Mouse (Mus musculus) forebrain, postnatal 0 days (tissue): ENCODE data around the gene Dpp4. TPM values are rescaled to one million over a fixed set of nuclear protein-coding genes. Genes with fewer than 3 reads are reported as not detected.

ENCODE experiments used
- ATAC-seq: fragments of 200-750 bp; cut with Nextera tagmentation; 2 replicates; pipeline ENCODE4 v1.8.0; 2017; ENCODE audit warnings: mild to moderate bottlenecking, moderate library complexity
- DNase-seq: peaks from one replicate; pipeline ENCODE4 v3.0.0-alpha.2; 2015
- H3K27ac ChIP-seq: fragments of 300-500 bp; sonication (generic); 2 replicates; pipeline ENCODE4 v1.5.1; 2014; ENCODE audit warnings: low read depth, mild to moderate bottlenecking, antibody characterized with exemption, low read length, moderate library complexity, mixed read lengths
- H3K27me3 ChIP-seq: fragments of 300-500 bp; sonication (generic); 2 replicates; pipeline ENCODE4 v1.6.1; 2014; ENCODE audit warnings: mild to moderate bottlenecking, low read length, mixed read lengths; ENCODE audit not compliant: insufficient read depth
- H3K36me3 ChIP-seq: fragments of 300-500 bp; sonication (generic); 2 replicates; pipeline ENCODE4 v1.6.1; 2014; ENCODE audit warnings: mild to moderate bottlenecking, moderate library complexity; ENCODE audit not compliant: insufficient read depth
- H3K4me1 ChIP-seq: fragments of 300-500 bp; sonication (generic); 2 replicates; pipeline ENCODE4 v1.6.1; 2014; ENCODE audit warnings: antibody characterized with exemption; ENCODE audit not compliant: insufficient read depth
- H3K4me2 ChIP-seq: fragments of 300-500 bp; sonication (generic); 2 replicates; pipeline ENCODE4 v1.6.1; 2014; ENCODE audit warnings: low read depth, mild to moderate bottlenecking, moderate library complexity
- H3K4me3 ChIP-seq: fragments of 300-500 bp; sonication (generic); 2 replicates; pipeline ENCODE4 v1.5.1; 2014; ENCODE audit warnings: low read depth, low read length, mixed read lengths
- H3K9ac ChIP-seq: fragments of 300-500 bp; sonication (generic); 2 replicates; pipeline ENCODE4 v1.6.1; 2014; ENCODE audit warnings: mild to moderate bottlenecking
- H3K9me3 ChIP-seq: fragments of 300-500 bp; sonication (generic); 2 replicates; pipeline ENCODE4 v1.6.1; 2016; ENCODE audit warnings: low read length
- CTCF ChIP-seq: sonication (generic); IDR thresholded peaks from 2 replicates; pipeline ENCODE4 v1.5.1; 2016; ENCODE audit warnings: antibody characterized with exemption, control low read depth, low read depth
- WGBS: fragments of 180-500 bp; shearing (Covaris S2); extraction: QIAGEN DNeasy Blood & Tissue Kit; methylation state at CpG from one replicate; pipeline ENCODE4 v1.1.7; 2014; 5-methylcytosine and 5-hydroxymethylcytosine counted together
- polyA plus RNA-seq: library from polyadenylated mRNA; unstranded; fragments of >200 nt; fragmentation: Nextera tagmentation; extraction: Ambion mirVana; gene quantifications from 2 replicates; pipeline ENCODE4 v1.2.1, GENCODE M21; 2015
- total RNA-seq: library from RNA; depleted of rRNA; stranded (reverse); fragments of >200 nt; gene quantifications from 2 replicates; pipeline ENCODE4 v1.2.3, GENCODE M21; 2014

Dpp4 gene
- total and polyA plus RNA-seq, 2 experiments from 2014 or later = 1.8 to 1.9 TPM

DNA sequence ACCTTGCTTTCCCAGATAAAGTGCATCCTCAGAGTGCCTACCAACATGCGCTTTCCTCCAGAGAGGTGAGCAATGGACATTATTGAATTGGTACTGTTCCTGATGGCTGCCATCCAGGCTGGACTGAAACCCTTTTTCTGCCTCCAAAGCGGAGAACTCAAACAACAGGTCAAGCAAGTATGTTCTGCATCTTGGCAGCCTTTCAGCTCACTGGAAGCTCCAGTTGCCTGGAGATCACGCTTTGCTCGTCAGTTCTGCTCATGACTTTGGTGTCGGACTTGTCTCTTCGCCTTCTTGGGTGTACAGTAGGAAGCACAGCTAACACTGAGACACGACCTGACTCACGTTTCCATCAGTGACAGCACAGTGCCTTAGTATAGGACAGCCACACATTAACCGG lies 49.8 kb downstream of the Dpp4 start:
- Histone ChIP-seq H3K27ac (no peak overlapping the region; the same call in 1 of the 2 replicates), H3K9ac (no peak overlapping the region), H3K4me2 (no peak overlapping the region), H3K4me3 (no peak overlapping the region), H3K27me3 (no peaks in the 10 kb centered on the region), H3K4me1 (no peaks in the 10 kb centered on the region), H3K36me3 (no peaks in the 10 kb centered on the region), H3K9me3 (no peaks in the 10 kb centered on the region)
- no peak for DNase-seq
- ATAC-seq = no peak
- no peak for TF ChIP-seq CTCF
- 74% methylated on average over 9 of the region's 9 CpGs for WGBS

DNA sequence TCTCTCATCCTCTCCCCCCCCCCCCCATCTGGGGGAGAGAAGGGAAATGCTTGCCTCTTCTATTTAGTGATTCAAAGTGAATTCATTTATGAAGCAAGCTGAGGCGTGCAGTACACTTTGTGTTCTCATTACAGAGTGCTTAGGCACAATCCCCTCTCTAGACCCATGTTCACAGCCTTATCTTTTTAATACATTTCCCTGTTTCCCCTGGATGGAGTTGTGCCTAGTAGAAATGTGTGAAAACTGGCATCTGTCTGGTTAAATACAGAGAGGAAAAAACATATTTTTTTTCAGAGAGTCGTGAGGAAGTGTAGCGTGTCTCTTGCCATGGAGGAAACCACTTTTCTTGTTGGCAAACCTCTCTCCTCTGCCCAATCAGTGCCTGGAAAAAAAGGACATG lies 50.5 kb downstream of the Dpp4 start:
- 55% methylated on average over 3 of the region's 3 CpGs for WGBS
- no peak overlapping the region for H3K9ac ChIP-seq
- ATAC-seq = peak; percentile 81

DNA sequence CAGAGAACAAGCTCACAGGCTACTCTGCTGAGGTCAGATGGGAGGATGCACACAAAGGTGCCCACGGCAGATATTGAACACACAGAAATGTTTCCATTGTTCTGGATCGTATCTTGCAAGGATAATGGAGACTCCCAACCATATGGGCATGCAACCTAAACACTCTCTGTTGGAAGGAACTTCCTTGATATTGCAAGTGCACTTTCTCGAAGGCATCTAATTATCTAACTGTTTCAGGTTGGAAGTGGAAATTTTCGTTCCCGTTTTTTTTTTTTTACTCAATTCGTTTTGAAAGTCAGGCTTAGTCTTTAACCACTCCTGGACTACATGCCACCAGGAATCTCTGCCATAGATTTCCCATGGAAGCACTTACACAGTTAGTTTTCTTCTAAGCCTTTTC lies 51.2 kb downstream of the Dpp4 start:
- Histone ChIP-seq H3K36me3 (no peaks in the 10 kb centered on the region), H3K27ac (no peak overlapping the region), H3K27me3 (no peaks in the 10 kb centered on the region), H3K4me1 (no peaks in the 10 kb centered on the region), H3K9ac (no peak overlapping the region), H3K4me2 (no peak overlapping the region), H3K4me3 (no peak overlapping the region), H3K9me3 (no peaks in the 10 kb centered on the region)
- DNase-seq = no peak
- TF ChIP-seq CTCF = no peak
- no peak for ATAC-seq
- 74% methylated on average over 6 of the region's 6 CpGs for WGBS

More for the DNA sequence above, 50.5 kb downstream of the Dpp4 start:
- Histone ChIP-seq H3K9me3 (no peaks in the 10 kb centered on the region), H3K36me3 (no peaks in the 10 kb centered on the region), H3K4me3 (no peak overlapping the region), H3K4me1 (no peaks in the 10 kb centered on the region), H3K27me3 (no peaks in the 10 kb centered on the region), H3K4me2 (no peak overlapping the region), H3K27ac (no peak overlapping the region; the same call in 1 of the 2 replicates)
- no peak for TF ChIP-seq CTCF
- peak; percentile 56 for DNase-seq

DNA sequence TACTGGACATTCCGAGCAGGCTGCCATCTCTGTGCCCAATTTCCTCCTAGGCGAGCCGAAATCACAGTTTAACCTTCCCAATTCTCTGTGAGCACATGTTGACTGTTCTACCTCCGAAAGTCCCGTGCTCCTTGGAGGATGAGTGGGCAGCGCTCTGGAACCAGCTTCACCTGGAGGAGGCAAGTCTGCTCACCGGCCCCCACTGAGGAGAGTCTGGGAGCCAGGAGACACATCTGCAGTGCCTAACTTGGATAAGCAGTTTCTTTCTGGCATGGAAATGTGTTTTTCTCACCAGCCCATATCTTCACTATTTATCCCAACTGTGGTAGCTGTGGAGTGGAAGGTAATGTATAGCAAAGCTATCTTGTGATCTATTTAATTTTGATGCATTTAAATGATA lies 54.8 kb downstream of the Dpp4 start:
- Histone ChIP-seq H3K4me2 (no peak overlapping the region), H3K4me1 (no peaks in the 10 kb centered on the region), H3K27ac (no peak overlapping the region), H3K9ac (no peak overlapping the region), H3K27me3 (no peaks in the 10 kb centered on the region), H3K36me3 (no peaks in the 10 kb centered on the region), H3K9me3 (no peaks in the 10 kb centered on the region), H3K4me3 (no peak overlapping the region)
- DNase-seq = no peak
- ATAC-seq = no peak
- 85% methylated on average over 7 of the region's 7 CpGs for WGBS
- no peak for TF ChIP-seq CTCF

DNA sequence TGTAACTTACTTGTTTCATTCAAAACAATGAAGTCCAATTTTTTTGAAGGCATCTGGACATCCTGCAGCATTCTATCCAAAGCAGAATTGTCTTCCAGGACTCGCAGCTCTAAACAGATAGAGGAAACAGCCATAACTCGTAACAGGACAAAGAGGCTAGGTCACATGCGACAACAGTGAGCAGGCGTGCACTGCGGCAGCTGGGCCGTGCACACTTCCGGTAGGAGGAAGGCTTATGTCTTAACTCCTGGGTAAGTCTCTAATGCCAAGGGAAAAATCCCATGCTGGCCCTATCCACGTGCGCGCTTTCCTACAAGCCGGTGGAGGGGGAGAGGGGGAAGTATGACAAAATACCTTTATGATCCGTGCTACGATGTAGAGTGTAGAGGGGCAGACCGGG lies 55.4 kb downstream of the Dpp4 start:
- Histone ChIP-seq H3K4me3 (no peak overlapping the region), H3K4me1 (no peaks in the 10 kb centered on the region), H3K9ac (no peak overlapping the region), H3K9me3 (no peaks in the 10 kb centered on the region), H3K27me3 (no peaks in the 10 kb centered on the region), H3K36me3 (no peaks in the 10 kb centered on the region), H3K27ac (no peak overlapping the region), H3K4me2 (no peak overlapping the region)
- ATAC-seq (no peak), DNase-seq (no peak)
- 76% methylated on average over 14 of the region's 14 CpGs for WGBS
- TF ChIP-seq CTCF = no peak

DNA sequence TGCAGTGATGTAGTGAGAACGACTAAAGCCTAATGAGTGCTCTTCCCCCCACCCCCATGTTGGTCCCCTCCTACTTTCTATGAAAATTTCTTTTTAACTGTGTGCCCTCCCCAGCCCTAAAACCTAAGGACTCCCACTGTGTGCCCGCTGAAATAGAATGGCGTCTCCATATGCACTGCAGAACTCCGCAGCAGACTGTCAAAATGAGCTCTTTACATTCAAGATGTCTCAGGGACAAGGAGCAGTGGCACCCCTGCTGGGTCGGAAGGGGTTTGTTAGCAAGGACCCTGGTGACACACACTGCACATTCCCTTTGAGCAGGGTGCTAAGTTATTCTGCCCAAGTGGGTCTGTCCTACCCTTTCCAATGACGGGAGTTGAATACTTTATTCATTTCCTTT lies 56.3 kb downstream of the Dpp4 start:
- peak; percentile 44; the same call in 1 of the 2 replicates for ATAC-seq
- H3K4me2 ChIP-seq = no peak overlapping the region
- no peak overlapping the region for H3K9ac ChIP-seq
- 25% methylated on average over 6 of the region's 6 CpGs for WGBS
- no peaks in the 10 kb centered on the region for H3K9me3 ChIP-seq
- no peaks in the 10 kb centered on the region for H3K27me3 ChIP-seq
- no peaks in the 10 kb centered on the region for H3K36me3 ChIP-seq
- no peak for TF ChIP-seq CTCF
- no peaks in the 10 kb centered on the region for H3K4me1 ChIP-seq
- DNase-seq = no peak
- no peak overlapping the region for H3K4me3 ChIP-seq
- no peak overlapping the region for H3K27ac ChIP-seq

DNA sequence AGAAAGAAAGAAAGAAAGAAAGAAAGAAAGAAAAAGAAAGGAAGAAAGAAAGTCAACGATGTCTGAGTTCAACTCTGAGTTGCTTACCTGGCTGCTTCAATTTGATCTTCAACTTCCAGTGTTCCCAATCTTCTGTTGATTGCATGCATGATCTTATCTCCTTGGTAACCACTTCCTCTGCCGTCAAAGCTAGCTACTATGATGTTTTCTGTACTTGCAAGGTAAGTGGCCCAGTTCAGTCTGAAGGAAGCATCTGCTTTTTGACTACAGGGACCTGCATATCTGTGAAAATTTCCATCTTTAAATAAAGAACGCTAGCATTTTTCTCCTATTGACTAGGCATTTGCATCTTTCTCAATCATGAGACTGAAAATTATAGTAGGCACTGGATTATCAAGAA lies 60.0 kb downstream of the Dpp4 start:
- Histone ChIP-seq H3K4me1 (no peaks in the 10 kb centered on the region), H3K27me3 (no peaks in the 10 kb centered on the region), H3K9me3 (no peaks in the 10 kb centered on the region), H3K4me2 (no peak overlapping the region), H3K4me3 (no peak overlapping the region), H3K9ac (no peak overlapping the region), H3K27ac (no peak overlapping the region), H3K36me3 (no peaks in the 10 kb centered on the region)
- DNase-seq = no peak
- WGBS = 71% methylated on average over 3 of the region's 3 CpGs
- ATAC-seq = no peak
- no peak for TF ChIP-seq CTCF

DNA sequence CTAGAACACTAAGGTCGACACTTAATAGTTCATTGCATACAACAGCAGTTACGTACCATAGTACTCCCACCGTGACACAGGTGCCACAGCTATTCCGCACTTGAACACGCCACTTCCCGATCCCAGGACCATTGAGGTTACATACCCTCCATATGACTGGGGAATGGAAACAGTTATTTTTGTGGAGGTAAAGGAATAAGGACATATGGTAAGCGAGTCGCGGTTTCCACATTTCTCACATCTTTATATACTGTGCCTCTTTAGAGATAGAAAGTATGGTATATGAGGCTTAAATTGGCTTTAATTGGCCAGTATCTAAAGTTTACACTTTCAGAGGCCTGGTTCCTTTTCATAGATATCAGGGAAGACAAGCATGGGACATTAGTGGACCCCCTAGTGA lies 64.3 kb downstream of the Dpp4 start:
- Histone ChIP-seq H3K9me3 (no peaks in the 10 kb centered on the region), H3K4me2 (no peak overlapping the region), H3K4me1 (no peaks in the 10 kb centered on the region), H3K27ac (no peak overlapping the region), H3K36me3 (no peaks in the 10 kb centered on the region), H3K27me3 (no peaks in the 10 kb centered on the region), H3K9ac (no peak overlapping the region), H3K4me3 (no peak overlapping the region)
- DNase-seq (no peak), ATAC-seq (no peak)
- no peak for TF ChIP-seq CTCF
- 85% methylated on average over 9 of the region's 9 CpGs for WGBS
